Comparison of ENCODE assay signal across 12 mouse cellular contexts in genomic region chr4:85371036-85371435, GRCm38 (mm10).
DNase-seq lines count a peak whose midpoint lies in the region; ATAC-seq and TF ChIP-seq lines count a peak whose summit lies in the region.
"Had no signal": no experiment of that assay in that cellular context is flagged by ENCODE, and none has a peak within 500 bp of the region (broad histone marks: within the 10 kb centered on the region; RNA-seq: fewer than 3 reads in every experiment).

No protein-coding gene starts in this region.

- no peak for DNase-seq in kidney, postnatal 0 days (ENCODE audit: low spot score)
- no peak for DNase-seq in kidney, adult 18-20 months
- peak; percentile 93 for DNase-seq in brain, adult 2 months (ENCODE audit: low read depth, low spot score)
- no peak for DNase-seq in limb, embryonic 10.5 days (ENCODE audit: low spot score)
- no peak for DNase-seq in spleen, postnatal 4 days (ENCODE audit: low spot score in 2 of 2)
- DNase-seq: kidney, adult 2 months had no signal

- H3K4me2 ChIP-seq in kidney, postnatal 0 days (ENCODE audit: low read length), result no peak overlapping the region
- H3K4me2 ChIP-seq: embryonic facial prominence, embryonic 12.5 days; heart, embryonic 15.5 days; limb, embryonic 12.5 days had no signal

- TF ChIP-seq CTCF in kidney, postnatal 0 days (IDR thresholded peaks at IDR 0.05; ENCODE audit: low read depth), result peak; percentile 23; the same call in 1 of the 2 replicates
- TF ChIP-seq CTCF in cortical plate, adult 2 months (IDR thresholded peaks at IDR 0.05; ENCODE audit: extremely low read depth, insufficient read depth, low read length), result peak; percentile 35
- TF ChIP-seq CTCF in olfactory bulb, adult 2 months (IDR thresholded peaks at IDR 0.05; ENCODE audit: insufficient read depth, low read depth, low read length), result no peak

- H3K4me3 ChIP-seq in kidney, postnatal 0 days (replicated peaks; ENCODE audit: low read depth, low read length), result no peak overlapping the region
- no peak overlapping the region for H3K4me3 ChIP-seq in cortical plate, adult 2 months (ENCODE audit: insufficient read depth, low read length)
- no peak overlapping the region for H3K4me3 ChIP-seq in olfactory bulb, adult 2 months (ENCODE audit: insufficient read depth, low read depth, low read length)
- no peak overlapping the region for H3K4me3 ChIP-seq in limb, embryonic 10.5 days
- H3K4me3 ChIP-seq: embryonic facial prominence, embryonic 12.5 days; heart, embryonic 15.5 days; limb, embryonic 12.5 days had no signal

- no peaks in the 10 kb centered on the region for H3K9me3 ChIP-seq in kidney, postnatal 0 days (replicated peaks; ENCODE audit: low read length)
- H3K9me3 ChIP-seq in limb, embryonic 10.5 days (replicated peaks), result no peaks in the 10 kb centered on the region
- H3K9me3 ChIP-seq: embryonic facial prominence, embryonic 12.5 days; heart, embryonic 15.5 days; limb, embryonic 12.5 days had no signal

- ATAC-seq in kidney, postnatal 0 days (replicated peaks; ENCODE audit: low FRiP score, low read depth), result no peak

- no peak overlapping the region for H3K9ac ChIP-seq in kidney, postnatal 0 days (ENCODE audit: low read depth, low read length)
- H3K9ac ChIP-seq: embryonic facial prominence, embryonic 12.5 days; heart, embryonic 15.5 days; limb, embryonic 12.5 days had no signal

- no peaks in the 10 kb centered on the region for H3K36me3 ChIP-seq in kidney, postnatal 0 days (ENCODE audit: insufficient read depth, low read length)
- H3K36me3 ChIP-seq in limb, embryonic 10.5 days, result no peaks in the 10 kb centered on the region
- H3K36me3 ChIP-seq: embryonic facial prominence, embryonic 12.5 days; G1E; heart, embryonic 15.5 days; limb, embryonic 12.5 days had no signal

- WGBS in kidney, postnatal 0 days, result 68% methylated on average over 6 of the region's 6 CpGs
- 27% methylated on average over 6 of the region's 6 CpGs for WGBS in olfactory bulb, adult 2 months
- WGBS in limb, embryonic 10.5 days, result 82% methylated on average over 6 of the region's 6 CpGs

- no peak for TF ChIP-seq POLR2A in cortical plate, adult 2 months (IDR thresholded peaks at IDR 0.05; ENCODE audit: extremely low read depth, insufficient read depth, low read length)
- TF ChIP-seq POLR2A in olfactory bulb, adult 2 months (IDR thresholded peaks at IDR 0.05; ENCODE audit: insufficient read depth, low read depth, low read length), result no peak

- no peaks in the 10 kb centered on the region for H3K4me1 ChIP-seq in kidney, postnatal 0 days (replicated peaks; ENCODE audit: insufficient read depth, low read length)
- peaks cover 9% of the 10 kb centered on the region; the same call in 1 of the 2 replicates for H3K4me1 ChIP-seq in cortical plate, adult 2 months (ENCODE audit: control insufficient read depth, insufficient read depth, low read length)
- H3K4me1 ChIP-seq in olfactory bulb, adult 2 months (ENCODE audit: control insufficient read depth, insufficient read depth, low read length), result peaks cover 12% of the 10 kb centered on the region
- no peaks in the 10 kb centered on the region for H3K4me1 ChIP-seq in limb, embryonic 10.5 days
- H3K4me1 ChIP-seq: embryonic facial prominence, embryonic 12.5 days; heart, embryonic 15.5 days; limb, embryonic 12.5 days had no signal

- no peak overlapping the region for H3K27ac ChIP-seq in kidney, postnatal 0 days
- peak overlapping the region; percentile 23; the same call in 1 of the 2 replicates for H3K27ac ChIP-seq in cortical plate, adult 2 months (ENCODE audit: insufficient read depth, low read length)
- peak overlapping the region; percentile 90 for H3K27ac ChIP-seq in olfactory bulb, adult 2 months (ENCODE audit: insufficient read depth, low read depth, low read length)
- no peak overlapping the region for H3K27ac ChIP-seq in limb, embryonic 10.5 days
- H3K27ac ChIP-seq: embryonic facial prominence, embryonic 12.5 days; heart, embryonic 15.5 days; limb, embryonic 12.5 days had no signal

- no peaks in the 10 kb centered on the region for H3K27me3 ChIP-seq in kidney, postnatal 0 days (ENCODE audit: insufficient read depth, low read length)
- H3K27me3 ChIP-seq in limb, embryonic 10.5 days (ENCODE audit: low read depth, poor library complexity, severe bottlenecking), result no peaks in the 10 kb centered on the region
- H3K27me3 ChIP-seq: embryonic facial prominence, embryonic 12.5 days; heart, embryonic 15.5 days; limb, embryonic 12.5 days had no signal

Comparison
In these comparisons a context has a peak if more than half of its experiments do, and no peak if none do; other contexts are left out.
1. H3K27ac ChIP-seq: peak in cortical plate, adult 2 months (single experiment) and olfactory bulb, adult 2 months (single experiment); none in kidney, postnatal 0 days (single experiment) and limb, embryonic 10.5 days (single experiment).